Mouse (Mus musculus) olfactory bulb, adult 2 months (tissue): Measurements from ENCODE around the gene Rnf144b. TPM values are rescaled to one million over a fixed set of nuclear protein-coding genes. Genes with fewer than 3 reads are reported as not detected.

Source experiments
- H3K27ac ChIP-seq: fragments of 200-500 bp; 2 replicates; pipeline ENCODE4 v1.5.1; 2012; ENCODE audit warnings: low read depth, low read length; ENCODE audit not compliant: insufficient read depth
- H3K4me1 ChIP-seq: fragments of 200-500 bp; 2 replicates; pipeline ENCODE4 v1.6.1; 2012; ENCODE audit warnings: low read length; ENCODE audit not compliant: control insufficient read depth, insufficient read depth
- H3K4me3 ChIP-seq: fragments of 200-500 bp; 2 replicates; pipeline ENCODE4 v1.5.1; 2012; ENCODE audit warnings: mild to moderate bottlenecking, low read depth, low read length, moderate library complexity; ENCODE audit not compliant: insufficient read depth
- CTCF ChIP-seq: fragments of 200-500 bp; IDR thresholded peaks from 2 replicates; pipeline ENCODE4 v1.5.1; 2012; ENCODE audit warnings: low read depth, mild to moderate bottlenecking, low read length, moderate library complexity; ENCODE audit not compliant: insufficient read depth
- POLR2A ChIP-seq: fragments of 200-500 bp; IDR thresholded peaks from 2 replicates; pipeline ENCODE4 v1.6.1; 2012; ENCODE audit warnings: mild to moderate bottlenecking, low read depth, low read length, moderate library complexity; ENCODE audit not compliant: insufficient read depth
- WGBS: fragments of 180-500 bp; shearing (Covaris S2); methylation state at CpG from one replicate; pipeline ENCODE4 v1.1.7; 2018; 5-methylcytosine and 5-hydroxymethylcytosine counted together
- polyA plus RNA-seq: library from polyadenylated mRNA; stranded (reverse); fragments of >200 nt; gene quantifications from 2 replicates; pipeline ENCODE4 v1.2.4, GENCODE M21; 2012; ENCODE audit warnings: low replicate concordance; ENCODE audit not compliant: missing spikeins, insufficient read depth, insufficient read length

Gene Rnf144b
- polyA plus RNA-seq, 1 experiment, result not detected

DNA sequence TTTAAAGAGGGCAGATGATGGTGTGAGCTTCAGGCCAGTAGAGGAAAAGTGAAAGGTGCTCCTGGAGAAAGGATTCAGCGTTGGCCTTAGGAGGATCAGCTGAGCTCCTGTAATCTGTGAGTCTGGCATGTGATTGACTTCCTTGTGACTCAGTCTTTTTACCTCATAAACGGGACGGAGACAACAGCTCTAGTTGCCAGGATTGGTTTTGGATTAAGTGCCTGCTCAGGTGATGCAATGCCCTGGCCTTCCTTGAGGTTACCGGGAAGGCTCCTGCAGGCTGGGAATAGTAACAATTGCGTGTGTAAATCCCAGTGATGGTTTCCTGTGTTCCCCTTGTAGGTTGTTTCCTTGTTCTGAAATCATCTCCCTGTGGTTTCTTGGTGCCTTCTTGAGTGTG, 39.5 kb downstream of the Rnf144b start:
- 93% methylated on average over 5 of the region's 5 CpGs for WGBS
- Histone ChIP-seq H3K27ac (no peak overlapping the region), H3K4me1 (no peaks in the 10 kb centered on the region), H3K4me3 (no peak overlapping the region)
- TF ChIP-seq POLR2A, result no peak
- no peak for TF ChIP-seq CTCF

DNA sequence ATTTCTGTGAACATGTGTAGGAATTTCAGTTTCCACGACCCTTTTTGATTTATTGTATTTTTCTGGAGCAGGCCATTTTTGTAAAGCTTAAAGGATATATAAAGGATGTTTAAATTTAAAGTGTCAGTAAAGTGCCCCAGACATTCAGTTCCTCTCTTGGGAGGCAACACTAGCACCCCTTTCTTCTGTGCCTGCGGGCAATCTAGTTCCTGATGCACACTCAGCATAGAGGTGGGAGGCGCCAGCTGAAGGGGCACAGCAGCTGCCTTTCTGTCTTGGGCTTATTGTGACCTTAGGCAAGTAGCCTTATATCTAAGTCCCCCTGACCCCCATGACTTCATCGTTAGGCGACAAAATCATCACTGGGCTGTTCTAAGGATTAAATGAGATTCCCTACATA, 42.3 kb downstream of the Rnf144b start:
- Histone ChIP-seq H3K4me3 (no peak overlapping the region), H3K4me1 (no peaks in the 10 kb centered on the region), H3K27ac (no peak overlapping the region)
- WGBS, result 91% methylated on average over 5 of the region's 5 CpGs
- no peak for TF ChIP-seq POLR2A
- no peak for TF ChIP-seq CTCF

DNA sequence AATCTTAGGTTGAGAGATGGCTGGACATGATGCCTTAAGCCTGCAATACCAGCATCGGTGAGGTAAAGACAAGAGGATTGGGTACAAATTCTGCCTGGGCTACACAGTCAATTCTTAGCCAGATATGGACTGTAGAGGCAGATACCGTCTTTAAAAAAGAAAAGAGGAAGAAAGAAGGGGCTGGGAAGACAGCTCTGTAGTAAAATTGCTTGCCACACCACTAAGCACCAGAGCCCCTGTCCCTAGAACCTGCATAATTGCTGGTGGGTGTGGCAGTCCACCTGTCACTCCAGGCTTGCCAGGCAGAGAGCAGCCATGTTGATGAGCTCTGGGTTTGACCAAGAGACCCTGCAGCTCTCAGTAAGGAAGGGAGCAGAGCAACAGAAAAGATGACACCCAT, 42.8 kb downstream of the Rnf144b start:
- 98% methylated on average over 2 of the region's 2 CpGs for WGBS
- H3K4me1 ChIP-seq, result no peaks in the 10 kb centered on the region
- no peak overlapping the region for H3K27ac ChIP-seq
- no peak for TF ChIP-seq POLR2A
- TF ChIP-seq CTCF, result no peak
- H3K4me3 ChIP-seq, result no peak overlapping the region

DNA sequence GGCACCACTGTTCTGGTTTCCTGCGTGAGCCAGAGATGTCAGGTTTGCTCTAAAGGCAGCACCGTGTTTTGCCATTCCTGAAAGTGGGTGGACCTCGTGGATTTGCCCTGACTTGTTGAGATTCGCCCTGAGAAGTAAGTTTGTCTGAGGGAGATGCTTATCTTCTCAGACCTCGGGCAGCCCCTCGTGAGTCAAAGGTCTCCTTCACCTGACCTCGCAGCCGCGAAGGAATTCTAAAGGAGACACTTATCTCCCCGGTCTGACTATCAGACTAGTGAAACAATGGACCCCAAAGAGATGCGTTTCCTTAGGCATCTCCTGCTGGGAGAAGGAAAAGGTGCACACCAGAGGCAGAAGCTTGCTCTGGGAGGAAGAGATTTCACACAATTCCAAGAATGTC, 46.0 kb downstream of the Rnf144b start:
- no peaks in the 10 kb centered on the region for H3K4me1 ChIP-seq
- H3K4me3 ChIP-seq, result no peak overlapping the region
- WGBS, result 59% methylated on average over 11 of the region's 11 CpGs
- TF ChIP-seq CTCF (no peak), POLR2A (no peak)
- no peak overlapping the region for H3K27ac ChIP-seq

DNA sequence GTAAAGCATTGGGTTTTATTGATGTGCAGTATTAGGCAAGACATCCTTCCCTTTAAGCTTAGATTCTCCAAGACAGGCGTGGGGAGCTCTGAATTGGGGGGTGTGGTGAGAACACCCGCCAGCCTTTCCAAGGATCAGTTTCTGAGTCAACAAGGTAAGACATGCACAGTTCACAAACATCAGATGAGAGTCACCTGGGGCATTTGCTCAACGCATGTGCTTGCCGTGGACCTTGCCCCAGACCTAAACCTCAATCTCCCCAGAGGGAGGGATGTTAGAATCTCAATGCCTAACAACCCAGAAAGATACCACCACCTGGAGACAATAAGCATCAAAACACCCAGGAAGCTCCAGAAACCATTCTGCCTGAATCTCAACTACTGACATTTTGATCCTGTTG, 47.6 kb downstream of the Rnf144b start:
- WGBS, result 96% methylated on average over 4 of the region's 4 CpGs
- H3K4me3 ChIP-seq, result no peak overlapping the region
- H3K27ac ChIP-seq, result no peak overlapping the region
- H3K4me1 ChIP-seq, result no peaks in the 10 kb centered on the region
- no peak for TF ChIP-seq POLR2A

DNA sequence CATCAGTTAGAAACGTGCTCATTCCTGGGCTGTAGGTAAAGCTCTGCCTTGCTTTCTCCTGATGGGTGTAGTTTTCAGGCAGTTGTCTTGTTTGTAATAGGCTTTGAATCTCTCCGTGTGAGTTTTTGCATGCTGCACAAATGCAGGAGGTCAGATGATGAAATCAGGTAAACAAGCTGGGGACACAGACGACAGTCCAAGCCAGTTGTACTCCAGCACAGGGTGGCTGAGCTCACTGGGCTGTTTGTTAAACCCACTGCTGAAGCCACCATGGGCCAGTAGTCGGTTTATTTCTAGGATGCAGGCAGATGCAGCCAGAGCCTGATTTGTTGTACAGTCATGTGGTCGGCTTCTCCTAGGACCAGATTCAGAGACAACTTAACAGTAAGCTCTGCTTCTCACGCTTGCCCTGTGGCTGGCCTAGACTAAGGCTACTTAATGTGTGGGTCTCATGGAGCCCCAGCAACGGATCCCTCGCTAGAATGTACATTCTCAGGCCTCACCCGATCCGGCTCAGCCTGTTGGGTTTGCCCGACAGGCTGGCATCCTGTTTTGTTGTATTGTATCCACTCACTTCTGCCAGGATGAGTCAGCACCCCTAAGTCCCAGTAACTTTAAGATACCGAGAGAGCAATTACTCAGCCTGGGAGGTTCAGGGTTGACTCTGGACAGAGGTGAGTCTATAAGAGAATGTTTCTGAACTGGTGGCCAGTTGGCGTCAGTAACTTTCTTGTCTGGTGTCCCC, 48.5 kb downstream of the Rnf144b start:
- H3K4me3 ChIP-seq, result no peak overlapping the region
- no peaks in the 10 kb centered on the region for H3K4me1 ChIP-seq
- no peak overlapping the region for H3K27ac ChIP-seq
- TF ChIP-seq CTCF, result no peak
- WGBS, result 74% methylated on average over 13 of the region's 13 CpGs

DNA sequence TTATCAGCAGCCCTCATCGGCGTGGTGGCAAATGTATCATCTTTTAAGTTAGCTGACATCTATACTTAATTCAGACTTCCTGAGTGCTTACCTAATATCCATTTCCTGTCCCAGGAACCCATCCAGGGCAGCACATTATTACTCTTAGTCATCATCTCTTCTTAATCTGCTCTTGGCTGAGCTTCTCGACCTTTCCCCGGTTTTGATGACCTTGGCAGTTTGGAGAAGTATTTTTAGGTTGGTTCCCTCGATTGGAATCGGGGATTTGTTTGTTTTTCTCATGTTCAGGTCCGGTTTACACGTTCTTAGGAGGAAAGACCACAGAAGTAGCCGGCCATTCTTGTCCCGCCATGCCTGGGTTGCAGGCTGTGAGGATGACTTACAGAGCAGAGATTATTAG, 50.4 kb downstream of the Rnf144b start:
- Histone ChIP-seq H3K27ac (no peak overlapping the region), H3K4me1 (no peaks in the 10 kb centered on the region), H3K4me3 (no peak overlapping the region)
- TF ChIP-seq POLR2A, result no peak
- TF ChIP-seq CTCF, result no peak
- WGBS, result 85% methylated on average over 10 of the region's 10 CpGs

DNA sequence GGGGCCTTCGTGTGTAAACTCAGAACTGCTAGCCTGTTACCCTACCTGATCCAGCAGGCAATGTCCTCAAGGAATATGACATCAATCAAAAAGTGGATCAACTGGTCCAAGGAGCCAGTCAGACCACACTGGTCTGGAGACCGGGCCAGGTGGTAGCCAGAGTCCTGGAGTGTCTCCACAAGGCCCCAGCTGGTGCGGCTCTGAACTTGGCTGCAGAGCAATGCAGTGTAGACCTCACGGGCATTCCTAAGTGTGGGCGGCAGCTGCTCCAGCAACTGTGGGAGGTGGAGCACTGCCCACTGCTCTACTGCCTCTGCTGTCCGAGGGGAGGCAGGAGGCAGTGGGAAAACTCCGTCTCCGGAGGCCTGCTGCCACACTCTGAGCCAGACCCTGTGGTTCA, 55.7 kb downstream of the Rnf144b start:
- Histone ChIP-seq H3K27ac (no peak overlapping the region), H3K4me1 (no peaks in the 10 kb centered on the region), H3K4me3 (no peak overlapping the region)
- TF ChIP-seq POLR2A (no peak), CTCF (no peak)
- WGBS, result 86% methylated on average over 8 of the region's 8 CpGs

DNA sequence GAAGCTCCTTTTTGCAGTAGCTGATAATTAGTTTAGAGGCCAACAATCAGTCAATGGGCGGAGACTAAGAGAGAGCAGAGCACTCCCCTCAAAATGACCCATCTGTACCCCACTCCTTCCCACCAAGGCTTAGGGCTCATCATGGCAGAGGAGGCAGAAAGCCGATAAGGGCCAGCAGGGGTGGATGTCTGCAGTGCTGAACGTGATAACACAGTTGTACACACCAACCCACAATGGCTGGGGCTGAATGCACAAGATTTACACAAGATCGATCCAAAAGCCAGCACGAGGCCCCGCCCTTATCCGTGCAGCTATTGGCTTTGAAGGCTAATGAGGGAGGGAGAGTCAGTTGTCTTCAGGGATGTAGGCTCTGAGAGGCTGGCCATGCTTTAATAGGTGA, 58.3 kb downstream of the Rnf144b start:
- TF ChIP-seq POLR2A (no peak), CTCF (no peak)
- H3K4me1 ChIP-seq, result no peaks in the 10 kb centered on the region
- H3K27ac ChIP-seq, result no peak overlapping the region
- 89% methylated on average over 7 of the region's 7 CpGs for WGBS
- H3K4me3 ChIP-seq, result no peak overlapping the region

DNA sequence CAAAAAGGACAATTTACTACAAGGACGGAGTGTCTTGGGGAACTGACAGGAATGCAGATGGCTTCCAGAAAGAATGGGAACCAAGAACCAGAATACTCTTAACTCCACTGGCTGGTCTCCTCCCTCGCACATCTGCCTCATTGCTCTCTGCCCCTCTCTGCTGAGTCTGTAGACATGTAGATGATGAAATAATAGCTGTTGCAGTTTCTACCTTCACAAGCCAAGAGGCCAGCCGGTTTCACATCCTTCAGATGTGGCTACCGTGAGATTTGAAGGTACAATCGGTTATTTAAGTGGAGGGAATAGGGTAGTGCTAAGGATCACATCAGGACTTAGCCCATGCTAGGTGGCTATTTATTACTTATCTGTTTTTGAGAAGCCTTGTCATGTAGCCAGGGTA, 59.9 kb downstream of the Rnf144b start:
- Histone ChIP-seq H3K27ac (no peak overlapping the region), H3K4me1 (no peaks in the 10 kb centered on the region), H3K4me3 (no peak overlapping the region)
- TF ChIP-seq CTCF, result no peak
- no peak for TF ChIP-seq POLR2A
- 86% methylated on average over 5 of the region's 5 CpGs for WGBS
